Mouse (Mus musculus) v-Abl transformed pro-B cells (cell line): ENCODE results near the gene Zfp260.
"Not testable (repeated sequence)": the region's sequence is repeated elsewhere in the genome, so short reads cannot be mapped to it uniquely, and the experiment has no call there.

Experiments
- in situ Hi-C, 2 experiments: fragments of 400-800 bp; cut with MboI; formaldehyde crosslinking; loops; one replicate each; pipeline ENCODE4 v1.15.1; 2025; ENCODE audit not compliant: unreplicated experiment in 2 of 2

Gene Zfp260

GRCm38 (mm10) chr7:30117935-30118334 is 23.4 kb downstream of the Zfp260 start:
- in situ Hi-C loops = not testable (repeated sequence)

DNA sequence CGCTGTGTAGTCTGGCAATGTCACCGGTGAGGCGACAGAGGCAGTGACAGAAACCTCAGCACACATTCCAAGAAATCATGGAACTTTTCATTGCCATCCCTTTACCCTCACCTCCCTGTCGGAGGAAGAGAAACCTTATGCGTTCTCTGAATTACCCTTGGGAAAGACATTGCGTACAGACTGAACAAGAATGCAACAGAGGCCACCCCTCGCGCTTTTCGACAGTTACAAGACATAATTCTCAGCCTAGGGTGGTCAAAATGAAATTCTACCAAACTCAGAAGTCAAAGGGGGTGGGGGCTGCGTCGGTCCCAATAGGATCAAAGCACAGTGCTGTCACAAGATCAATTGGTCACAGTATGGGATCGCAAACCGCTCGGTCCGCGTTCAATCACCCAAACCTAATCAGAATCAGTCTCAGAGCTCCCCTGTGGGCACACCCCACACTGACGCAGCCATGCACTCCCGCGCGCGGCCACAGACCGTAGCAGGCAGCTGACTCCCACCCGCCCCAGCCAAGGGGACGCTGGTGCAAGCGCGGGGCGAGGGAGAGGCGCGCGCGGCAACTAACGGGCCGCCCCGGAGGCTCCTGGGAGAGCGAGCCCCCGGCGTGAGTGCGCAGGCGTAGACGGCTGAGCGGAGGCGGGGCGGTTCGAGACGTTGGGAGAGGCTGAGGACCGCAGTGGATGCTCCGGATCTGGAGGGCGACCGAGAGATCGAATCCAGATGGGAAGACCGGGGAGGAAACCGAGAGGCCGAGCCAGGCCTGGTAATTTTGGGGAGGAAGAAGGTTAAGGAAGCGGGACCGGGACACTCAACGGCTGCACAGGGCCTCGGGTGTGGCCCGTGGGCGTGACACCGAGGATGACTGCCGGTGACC is 27.0 kb downstream of the Zfp260 start, which contains the start of gene Zfp382:
TSS of gene Zfp382 (plus strand) at position 635 of the 880 bp plus-strand sequence.
- in situ Hi-C loops = no loop called here

GRCm38 (mm10) chr7:30122188-30122530 is 27.6 kb downstream of the Zfp260 start:
- in situ Hi-C loops = no loop called here

DNA sequence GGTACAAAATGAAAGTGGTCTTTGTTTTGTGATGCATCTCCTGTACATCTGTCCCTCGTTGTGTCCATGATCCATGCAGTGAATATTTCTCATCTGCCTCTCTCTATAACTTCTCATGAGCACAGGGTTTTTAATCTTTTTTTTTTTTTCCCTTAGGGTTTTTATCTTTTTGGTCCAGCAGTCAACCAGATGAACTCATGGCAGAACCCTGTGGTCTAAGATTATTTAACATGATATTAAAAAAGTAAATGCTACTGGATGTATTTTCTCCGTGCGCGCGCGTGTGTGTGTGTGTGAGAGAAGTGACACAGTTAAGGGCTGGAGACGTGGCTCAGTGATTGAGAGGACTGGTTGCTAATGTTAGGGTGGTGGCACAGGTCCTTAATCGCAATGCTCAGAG is 35.3 kb downstream of the Zfp260 start:
- in situ Hi-C loops = no loop called here

DNA sequence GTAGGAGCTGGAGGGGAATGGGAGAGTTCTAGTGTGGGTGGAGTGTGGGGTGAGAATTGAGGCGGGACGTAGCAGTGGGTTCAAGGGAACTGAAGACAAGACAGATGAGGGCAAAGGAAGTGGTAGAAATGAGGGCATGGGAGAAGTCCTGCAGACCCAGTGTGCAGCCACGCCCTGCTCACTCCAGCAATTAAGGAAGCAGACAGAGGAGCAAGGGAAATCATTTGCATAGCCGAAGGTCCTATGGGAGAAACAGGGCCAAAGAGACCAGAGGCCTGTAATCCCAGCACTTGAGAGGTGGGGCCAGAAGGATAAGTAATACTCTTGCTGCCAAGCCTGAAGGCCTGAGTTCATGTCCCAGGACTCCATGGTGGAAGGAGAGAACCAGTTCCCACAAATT is 37.8 kb downstream of the Zfp260 start:
- in situ Hi-C loops = no loop called here

- in situ Hi-C loops = no loop called here
Observed at GRCm38 (mm10) chr7:30136826-30137225, 42.2 kb downstream of the Zfp260 start.

DNA sequence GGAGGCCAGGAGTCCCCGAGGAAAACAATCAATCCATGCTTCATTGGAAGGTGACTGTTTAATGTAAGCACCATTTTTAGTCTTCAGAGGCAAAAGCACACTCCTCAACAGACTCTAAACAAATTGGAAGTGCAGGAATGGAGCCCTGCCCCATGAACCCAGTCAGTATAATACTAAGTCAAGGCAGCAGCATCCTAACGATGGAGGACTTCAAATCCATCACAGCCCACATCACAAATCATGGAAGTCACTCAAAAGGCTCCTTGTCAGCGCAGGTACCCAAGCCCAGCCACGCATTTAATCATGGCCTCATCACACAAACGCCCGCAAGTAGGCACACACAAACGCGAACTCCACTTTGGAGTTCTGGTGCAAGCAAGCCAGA is 48.6 kb downstream of the Zfp260 start:
- in situ Hi-C loops = no loop called here

- in situ Hi-C loops = no loop called here
Observed at GRCm38 (mm10) chr7:30143555-30144209, 49.1 kb downstream of the Zfp260 start.

GRCm38 (mm10) chr7:30147011-30147410 is 52.4 kb downstream of the Zfp260 start:
- in situ Hi-C loops = no loop called here

DNA sequence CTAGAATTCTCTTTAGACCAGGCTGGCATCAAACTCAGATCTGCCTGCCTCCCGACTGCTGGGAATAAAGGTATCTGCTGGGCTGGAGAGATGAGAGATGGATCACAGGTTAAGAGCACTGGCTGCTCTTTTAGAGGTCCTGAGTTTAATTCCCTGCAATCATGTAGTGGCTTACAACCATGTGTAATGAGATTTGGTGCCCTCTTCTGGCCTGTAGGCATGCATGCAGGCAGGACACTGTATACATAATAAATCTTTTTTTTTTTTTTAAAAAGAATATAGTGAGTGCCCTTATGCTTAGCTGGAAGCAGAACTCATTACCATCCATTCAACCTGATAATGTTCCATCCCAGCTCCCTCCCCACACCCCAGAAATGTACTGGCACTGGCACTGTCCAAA is 59.5 kb downstream of the Zfp260 start:
- in situ Hi-C loops = no loop called here

- in situ Hi-C loops = no loop called here
Observed at GRCm38 (mm10) chr7:30155507-30155906, 60.9 kb downstream of the Zfp260 start.
